Mouse (Mus musculus): Measurements from ENCODE around the gene Hapln1. TPM values are rescaled to one million over a fixed set of nuclear protein-coding genes. Genes with fewer than 3 reads are reported as not detected.

Hapln1 gene
- polyA plus RNA-seq, 1 experiment from 2014 or later: 9.5 TPM

- H3K36me3 ChIP-seq (replicated peaks; ENCODE audit: control insufficient read depth, insufficient read depth, low read depth, low read length): no peaks in the 10 kb centered on the region
- no peak overlapping the region for H3K27ac ChIP-seq (replicated peaks; ENCODE audit: low read depth, low read length)
- no peaks in the 10 kb centered on the region for H3K9me3 ChIP-seq (replicated peaks; ENCODE audit: control insufficient read depth, low read length)
- no peak overlapping the region for H3K9ac ChIP-seq (replicated peaks; ENCODE audit: low read length)
- H3K4me1 ChIP-seq (ENCODE audit: control insufficient read depth, insufficient read depth, low read length): no peaks in the 10 kb centered on the region
- no peak for DNase-seq (ENCODE audit: low spot score)
- H3K4me3 ChIP-seq (ENCODE audit: low read depth, low read length): no peak overlapping the region
- H3K4me2 ChIP-seq (ENCODE audit: low read depth, low read length): no peak overlapping the region
- H3K27me3 ChIP-seq (ENCODE audit: control insufficient read depth, insufficient read depth, low read length): no peaks in the 10 kb centered on the region
- no peak for ATAC-seq (replicated peaks; ENCODE audit: insufficient number of reproducible peaks, low FRiP score, low TSS enrichment, low read depth)
- WGBS: 73% methylated on average over 3 of the region's 3 CpGs
Observed at GRCm38 (mm10) chr13:89607399-89607798, 67.8 kb downstream of the Hapln1 start.

GRCm38 (mm10) chr13:89619064-89619463 lies 79.5 kb downstream of the Hapln1 start:
- no peaks in the 10 kb centered on the region for H3K27me3 ChIP-seq (ENCODE audit: control insufficient read depth, insufficient read depth, low read length)
- DNase-seq (ENCODE audit: low spot score) (no peak), ATAC-seq (replicated peaks; ENCODE audit: insufficient number of reproducible peaks, low FRiP score, low TSS enrichment, low read depth) (no peak)
- no peak overlapping the region for H3K4me2 ChIP-seq (ENCODE audit: low read depth, low read length)
- no peaks in the 10 kb centered on the region for H3K4me1 ChIP-seq (ENCODE audit: control insufficient read depth, insufficient read depth, low read length)
- H3K36me3 ChIP-seq (replicated peaks; ENCODE audit: control insufficient read depth, insufficient read depth, low read depth, low read length): no peaks in the 10 kb centered on the region
- no peak overlapping the region for H3K27ac ChIP-seq (replicated peaks; ENCODE audit: low read depth, low read length)
- H3K9me3 ChIP-seq (replicated peaks; ENCODE audit: control insufficient read depth, low read length): no peaks in the 10 kb centered on the region
- no peak overlapping the region for H3K4me3 ChIP-seq (ENCODE audit: low read depth, low read length)
- WGBS: 79% methylated on average over 3 of the region's 3 CpGs
- no peak overlapping the region for H3K9ac ChIP-seq (replicated peaks; ENCODE audit: low read length)

- Histone ChIP-seq H3K9ac (replicated peaks; ENCODE audit: low read length) (no peak overlapping the region), H3K36me3 (replicated peaks; ENCODE audit: control insufficient read depth, insufficient read depth, low read depth, low read length) (no peaks in the 10 kb centered on the region), H3K27me3 (ENCODE audit: control insufficient read depth, insufficient read depth, low read length) (no peaks in the 10 kb centered on the region), H3K9me3 (replicated peaks; ENCODE audit: control insufficient read depth, low read length) (no peaks in the 10 kb centered on the region), H3K27ac (replicated peaks; ENCODE audit: low read depth, low read length) (no peak overlapping the region), H3K4me2 (ENCODE audit: low read depth, low read length) (no peak overlapping the region), H3K4me1 (ENCODE audit: control insufficient read depth, insufficient read depth, low read length) (no peaks in the 10 kb centered on the region), H3K4me3 (ENCODE audit: low read depth, low read length) (no peak overlapping the region)
- DNase-seq (ENCODE audit: low spot score): peak; percentile 73
- no peak for ATAC-seq (replicated peaks; ENCODE audit: insufficient number of reproducible peaks, low FRiP score, low TSS enrichment, low read depth)
- 31% methylated on average over 4 of the region's 4 CpGs for WGBS
Observed at GRCm38 (mm10) chr13:89634137-89634683, 94.6 kb downstream of the Hapln1 start.

- 74% methylated on average over 3 of the region's 3 CpGs for WGBS
- DNase-seq (ENCODE audit: low spot score) (no peak), ATAC-seq (replicated peaks; ENCODE audit: insufficient number of reproducible peaks, low FRiP score, low TSS enrichment, low read depth) (no peak)
- H3K4me1 ChIP-seq (ENCODE audit: control insufficient read depth, insufficient read depth, low read length): no peaks in the 10 kb centered on the region
- no peak overlapping the region for H3K4me3 ChIP-seq (ENCODE audit: low read depth, low read length)
- H3K4me2 ChIP-seq (ENCODE audit: low read depth, low read length): no peak overlapping the region
- no peaks in the 10 kb centered on the region for H3K27me3 ChIP-seq (ENCODE audit: control insufficient read depth, insufficient read depth, low read length)
- no peak overlapping the region for H3K27ac ChIP-seq (replicated peaks; ENCODE audit: low read depth, low read length)
- H3K9ac ChIP-seq (replicated peaks; ENCODE audit: low read length): no peak overlapping the region
- H3K9me3 ChIP-seq (replicated peaks; ENCODE audit: control insufficient read depth, low read length): no peaks in the 10 kb centered on the region
- no peaks in the 10 kb centered on the region for H3K36me3 ChIP-seq (replicated peaks; ENCODE audit: control insufficient read depth, insufficient read depth, low read depth, low read length)
Observed at GRCm38 (mm10) chr13:89637012-89637411, 97.4 kb downstream of the Hapln1 start.

GRCm38 (mm10) chr13:89645589-89645988 lies 106.0 kb downstream of the Hapln1 start:
- Histone ChIP-seq H3K9ac (replicated peaks; ENCODE audit: low read length) (no peak overlapping the region), H3K27ac (replicated peaks; ENCODE audit: low read depth, low read length) (no peak overlapping the region), H3K4me3 (ENCODE audit: low read depth, low read length) (no peak overlapping the region), H3K4me2 (ENCODE audit: low read depth, low read length) (no peak overlapping the region), H3K27me3 (ENCODE audit: control insufficient read depth, insufficient read depth, low read length) (no peaks in the 10 kb centered on the region), H3K4me1 (ENCODE audit: control insufficient read depth, insufficient read depth, low read length) (no peaks in the 10 kb centered on the region), H3K36me3 (replicated peaks; ENCODE audit: control insufficient read depth, insufficient read depth, low read depth, low read length) (no peaks in the 10 kb centered on the region), H3K9me3 (replicated peaks; ENCODE audit: control insufficient read depth, low read length) (no peaks in the 10 kb centered on the region)
- 84% methylated on average over 2 of the region's 2 CpGs for WGBS
- ATAC-seq (replicated peaks; ENCODE audit: insufficient number of reproducible peaks, low FRiP score, low TSS enrichment, low read depth) (no peak), DNase-seq (ENCODE audit: low spot score) (no peak)

GRCm38 (mm10) chr13:89652773-89653172 lies 113.2 kb downstream of the Hapln1 start:
- Histone ChIP-seq H3K4me3 (ENCODE audit: low read depth, low read length) (no peak overlapping the region), H3K36me3 (replicated peaks; ENCODE audit: control insufficient read depth, insufficient read depth, low read depth, low read length) (no peaks in the 10 kb centered on the region), H3K27ac (replicated peaks; ENCODE audit: low read depth, low read length) (no peak overlapping the region), H3K27me3 (ENCODE audit: control insufficient read depth, insufficient read depth, low read length) (no peaks in the 10 kb centered on the region), H3K4me2 (ENCODE audit: low read depth, low read length) (no peak overlapping the region), H3K9me3 (replicated peaks; ENCODE audit: control insufficient read depth, low read length) (no peaks in the 10 kb centered on the region), H3K9ac (replicated peaks; ENCODE audit: low read length) (no peak overlapping the region), H3K4me1 (ENCODE audit: control insufficient read depth, insufficient read depth, low read length) (no peaks in the 10 kb centered on the region)
- no peak for DNase-seq (ENCODE audit: low spot score)
- no peak for ATAC-seq (replicated peaks; ENCODE audit: insufficient number of reproducible peaks, low FRiP score, low TSS enrichment, low read depth)
- WGBS: 70% methylated on average over 1 of the region's 1 CpGs

GRCm38 (mm10) chr13:89653279-89653678 lies 113.7 kb downstream of the Hapln1 start:
- 93% methylated on average over 2 of the region's 2 CpGs for WGBS
- Histone ChIP-seq H3K4me2 (ENCODE audit: low read depth, low read length) (no peak overlapping the region), H3K27ac (replicated peaks; ENCODE audit: low read depth, low read length) (no peak overlapping the region), H3K36me3 (replicated peaks; ENCODE audit: control insufficient read depth, insufficient read depth, low read depth, low read length) (no peaks in the 10 kb centered on the region), H3K9ac (replicated peaks; ENCODE audit: low read length) (no peak overlapping the region), H3K4me3 (ENCODE audit: low read depth, low read length) (no peak overlapping the region), H3K9me3 (replicated peaks; ENCODE audit: control insufficient read depth, low read length) (no peaks in the 10 kb centered on the region), H3K27me3 (ENCODE audit: control insufficient read depth, insufficient read depth, low read length) (no peaks in the 10 kb centered on the region), H3K4me1 (ENCODE audit: control insufficient read depth, insufficient read depth, low read length) (no peaks in the 10 kb centered on the region)
- DNase-seq (ENCODE audit: low spot score) (no peak), ATAC-seq (replicated peaks; ENCODE audit: insufficient number of reproducible peaks, low FRiP score, low TSS enrichment, low read depth) (no peak)

GRCm38 (mm10) chr13:89657046-89657445 lies 117.5 kb downstream of the Hapln1 start:
- Histone ChIP-seq H3K27ac (replicated peaks; ENCODE audit: low read depth, low read length) (no peak overlapping the region), H3K9ac (replicated peaks; ENCODE audit: low read length) (no peak overlapping the region), H3K9me3 (replicated peaks; ENCODE audit: control insufficient read depth, low read length) (no peaks in the 10 kb centered on the region), H3K27me3 (ENCODE audit: control insufficient read depth, insufficient read depth, low read length) (no peaks in the 10 kb centered on the region), H3K4me1 (ENCODE audit: control insufficient read depth, insufficient read depth, low read length) (no peaks in the 10 kb centered on the region), H3K4me2 (ENCODE audit: low read depth, low read length) (no peak overlapping the region), H3K36me3 (replicated peaks; ENCODE audit: control insufficient read depth, insufficient read depth, low read depth, low read length) (no peaks in the 10 kb centered on the region; the same call in 1 of the 2 replicates), H3K4me3 (ENCODE audit: low read depth, low read length) (no peak overlapping the region)
- ATAC-seq (replicated peaks; ENCODE audit: insufficient number of reproducible peaks, low FRiP score, low TSS enrichment, low read depth) (no peak), DNase-seq (ENCODE audit: low spot score) (no peak)
- 96% methylated on average over 11 of the region's 11 CpGs for WGBS
